Mouse (Mus musculus) forebrain, embryonic 10.5 days (tissue): ENCODE results near the gene Hemgn. TPM values are rescaled to one million over a fixed set of nuclear protein-coding genes. Genes with fewer than 3 reads are reported as not detected.

ENCODE experiments used
- DNase-seq: peaks from one replicate; pipeline ENCODE4 v3.0.0-alpha.2; 2017; ENCODE audit warnings: low spot score; ENCODE audit errors: extremely low spot score
- H3K27ac ChIP-seq: fragments of 300-500 bp; sonication (generic); 2 replicates; pipeline ENCODE4 v1.5.1; 2016; ENCODE audit warnings: mild to moderate bottlenecking
- H3K27me3 ChIP-seq: fragments of 300-500 bp; sonication (generic); 2 replicates; pipeline ENCODE4 v1.6.1; 2016; ENCODE audit warnings: mild to moderate bottlenecking; ENCODE audit not compliant: poor library complexity, severe bottlenecking
- H3K36me3 ChIP-seq: fragments of 300-500 bp; sonication (generic); replicated peaks from 2 replicates; pipeline ENCODE4 v1.6.1; 2016; ENCODE audit warnings: mild to moderate bottlenecking, moderate library complexity
- H3K4me1 ChIP-seq: fragments of 300-500 bp; sonication (generic); 2 replicates; pipeline ENCODE4 v1.6.1; 2016
- H3K4me3 ChIP-seq: fragments of 300-500 bp; sonication (generic); 2 replicates; pipeline ENCODE4 v1.5.1; 2016; ENCODE audit warnings: mild to moderate bottlenecking, moderate library complexity
- H3K9me3 ChIP-seq: fragments of 300-500 bp; sonication (generic); 2 replicates; pipeline ENCODE4 v1.6.1; 2016; ENCODE audit warnings: mild to moderate bottlenecking, moderate library complexity
- WGBS: fragments of 180-500 bp; shearing (Covaris S2); methylation state at CpG from one replicate; pipeline ENCODE4 v1.1.7; 2016; 5-methylcytosine and 5-hydroxymethylcytosine counted together
- polyA plus RNA-seq: library from polyadenylated mRNA; unstranded; fragments of >200 nt; fragmentation: Nextera tagmentation; extraction: Ambion mirVana; gene quantifications from 2 replicates; pipeline ENCODE4 v1.2.1, GENCODE M21; 2016

Gene Hemgn
- 13.8 and 19.7 TPM in 2 replicates for polyA plus RNA-seq

GRCm38 (mm10) chr4:46413406-46413805, at the start of gene Hemgn:
Gene Hemgn (minus strand): TSS chr4:46413506.
- no peak for DNase-seq
- Histone ChIP-seq H3K4me1 (no peaks in the 10 kb centered on the region), H3K4me3 (no peak within 1 kb of the TSS), H3K9me3 (no peaks in the 10 kb centered on the region), H3K36me3 (no peaks in the 10 kb centered on the region), H3K27me3 (no peaks in the 10 kb centered on the region), H3K27ac (no peak within 1 kb of the TSS)
- 85% methylated on average over 7 of the region's 7 CpGs for WGBS

DNA sequence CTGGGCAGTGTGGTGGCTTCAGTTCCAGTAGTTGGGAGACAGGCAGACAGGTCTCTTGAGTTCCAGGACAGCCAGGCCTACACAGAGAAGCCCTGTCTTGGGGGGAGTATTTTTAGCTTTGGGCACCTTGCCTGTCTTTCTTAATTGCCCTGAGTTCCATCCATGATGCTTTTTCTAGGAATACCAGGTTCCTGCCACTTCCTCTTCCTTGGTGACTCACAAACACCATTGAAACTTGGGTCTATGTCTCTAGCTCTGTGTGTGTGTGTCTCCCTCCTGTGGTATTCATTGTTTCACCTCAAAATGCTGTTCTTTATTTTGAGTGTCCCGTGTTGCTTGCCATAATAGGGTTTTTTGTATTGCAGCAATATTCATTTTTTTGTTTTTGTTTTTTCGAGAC, 45.1 kb upstream of the Hemgn start:
- H3K27ac ChIP-seq = no peak overlapping the region
- no peak for DNase-seq
- 94% methylated on average over 2 of the region's 2 CpGs for WGBS
- no peak overlapping the region for H3K4me3 ChIP-seq
- no peaks in the 10 kb centered on the region for H3K9me3 ChIP-seq
- no peaks in the 10 kb centered on the region for H3K27me3 ChIP-seq
- peaks cover 40% of the 10 kb centered on the region for H3K4me1 ChIP-seq
- H3K36me3 ChIP-seq = peaks cover 80% of the 10 kb centered on the region

- Histone ChIP-seq H3K27ac (no peak overlapping the region), H3K27me3 (no peaks in the 10 kb centered on the region), H3K9me3 (no peaks in the 10 kb centered on the region), H3K36me3 (peaks cover 74% of the 10 kb centered on the region), H3K4me3 (no peak overlapping the region), H3K4me1 (peaks cover 52% of the 10 kb centered on the region)
- 94% methylated on average over 3 of the region's 3 CpGs for WGBS
- no peak for DNase-seq
Observed at GRCm38 (mm10) chr4:46457186-46457585, 43.9 kb upstream of the Hemgn start.

DNA sequence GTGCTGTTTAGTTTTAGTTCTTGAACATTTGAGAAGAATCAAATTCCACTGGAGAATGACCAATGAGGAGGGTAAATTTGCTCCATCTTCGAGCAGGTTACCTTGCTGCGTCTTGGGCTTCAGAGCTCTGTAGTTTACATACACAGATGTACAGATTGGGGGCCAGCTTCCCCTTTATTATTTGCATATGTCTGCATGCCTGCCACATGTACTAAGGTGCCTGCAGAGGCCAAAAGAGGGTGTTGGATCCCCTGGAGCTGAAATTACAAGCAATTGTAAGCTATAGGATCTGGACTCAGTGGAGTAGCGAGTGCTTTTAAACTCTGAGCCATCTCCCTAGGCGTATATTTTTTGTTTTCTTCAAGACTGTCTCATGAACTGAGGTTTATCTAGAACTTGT, 43.5 kb upstream of the Hemgn start:
- DNase-seq = no peak
- no peaks in the 10 kb centered on the region for H3K27me3 ChIP-seq
- no peak overlapping the region for H3K27ac ChIP-seq
- H3K4me3 ChIP-seq = no peak overlapping the region
- WGBS = 94% methylated on average over 4 of the region's 4 CpGs
- H3K4me1 ChIP-seq = peaks cover 53% of the 10 kb centered on the region
- peaks cover 70% of the 10 kb centered on the region for H3K36me3 ChIP-seq
- no peaks in the 10 kb centered on the region for H3K9me3 ChIP-seq

DNA sequence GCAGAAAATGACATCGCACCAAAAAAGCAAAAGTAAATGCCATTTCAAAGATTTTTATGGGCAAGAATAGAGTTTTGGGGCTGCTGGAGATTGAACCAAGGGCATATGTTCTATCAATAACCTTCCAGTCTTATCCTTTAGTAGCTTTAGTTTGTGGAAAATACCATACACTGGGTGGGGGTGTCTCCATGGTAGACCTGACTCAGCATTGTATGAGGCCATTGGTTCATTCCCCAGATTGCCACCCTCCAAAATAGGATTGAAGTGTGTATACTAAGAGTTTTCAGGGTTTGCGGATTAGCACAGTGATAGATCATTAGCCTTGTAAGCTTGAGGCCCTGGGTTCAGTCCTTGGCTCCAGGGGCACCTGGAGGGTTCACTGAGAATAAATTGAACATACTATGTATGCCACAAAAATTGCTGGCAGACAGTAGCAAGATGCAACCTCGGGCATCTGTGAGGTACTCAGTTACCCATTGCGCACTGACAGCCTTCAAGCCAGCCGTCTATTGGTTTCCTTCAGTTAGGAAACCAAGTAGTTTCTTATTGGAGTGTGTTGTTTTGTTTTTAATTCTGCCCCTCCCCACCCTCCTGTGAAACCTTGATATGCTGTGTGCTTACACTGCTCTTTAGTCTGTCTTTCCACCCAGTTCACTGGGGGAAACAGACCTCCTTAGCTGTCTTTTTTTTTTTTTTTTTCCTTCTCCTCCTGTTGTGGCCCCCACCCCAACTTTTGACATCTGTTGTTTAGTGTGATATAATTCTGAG, 41.0 kb upstream of the Hemgn start:
- no peak for DNase-seq
- Histone ChIP-seq H3K9me3 (no peaks in the 10 kb centered on the region), H3K4me1 (peaks cover 66% of the 10 kb centered on the region), H3K4me3 (peak overlapping the region; percentile 89), H3K27ac (0 out of 2 replicates have a peak overlapping the region, but pooled peaks have one; percentile 100), H3K27me3 (no peaks in the 10 kb centered on the region), H3K36me3 (peaks cover 45% of the 10 kb centered on the region)
- 80% methylated on average over 5 of the region's 5 CpGs for WGBS

- DNase-seq = no peak
- 42% methylated on average over 13 of the region's 13 CpGs for WGBS
- Histone ChIP-seq H3K9me3 (no peaks in the 10 kb centered on the region), H3K27me3 (no peaks in the 10 kb centered on the region), H3K4me3 (peak overlapping the region; percentile 89), H3K27ac (peak overlapping the region; percentile 100), H3K4me1 (peaks cover 72% of the 10 kb centered on the region), H3K36me3 (peaks cover 35% of the 10 kb centered on the region)
Observed at GRCm38 (mm10) chr4:46452855-46453719, 39.8 kb upstream of the Hemgn start.

DNA sequence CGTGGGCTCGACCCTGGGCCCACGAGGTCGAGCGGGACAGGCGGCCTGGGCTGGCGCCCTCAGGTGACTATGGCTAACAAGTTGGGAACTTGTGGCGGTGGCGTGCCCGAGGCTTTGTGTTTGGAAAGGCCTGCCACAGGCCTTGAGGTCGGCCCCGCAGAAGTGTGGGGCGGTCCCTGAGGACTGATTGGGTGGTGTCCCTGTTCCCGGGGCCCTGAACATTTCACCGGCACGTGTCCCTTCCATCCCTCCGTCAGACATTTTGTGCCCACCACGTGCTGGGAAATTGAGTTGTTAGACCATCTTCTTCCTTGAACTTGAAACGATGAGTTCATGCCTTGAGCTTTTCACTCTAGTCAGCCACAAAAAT, 39.2 kb upstream of the Hemgn start:
- Histone ChIP-seq H3K36me3 (peaks cover 29% of the 10 kb centered on the region), H3K9me3 (no peaks in the 10 kb centered on the region), H3K27me3 (no peaks in the 10 kb centered on the region), H3K4me3 (peak overlapping the region; percentile 89), H3K4me1 (peaks cover 72% of the 10 kb centered on the region), H3K27ac (peak overlapping the region; percentile 100)
- under 1% methylated on average over 19 of the region's 19 CpGs for WGBS
- DNase-seq = peak; percentile 79

GRCm38 (mm10) chr4:46451758-46452480, 38.6 kb upstream of the Hemgn start:
- under 1% methylated on average over 105 of the region's 111 CpGs for WGBS
- H3K4me1 ChIP-seq = peaks cover 69% of the 10 kb centered on the region
- H3K36me3 ChIP-seq = peaks cover 24% of the 10 kb centered on the region
- DNase-seq = peak; percentile 63
- no peaks in the 10 kb centered on the region for H3K27me3 ChIP-seq
- H3K27ac ChIP-seq = peak overlapping the region; percentile 100
- H3K4me3 ChIP-seq = peak overlapping the region; percentile 89
- no peaks in the 10 kb centered on the region for H3K9me3 ChIP-seq

DNA sequence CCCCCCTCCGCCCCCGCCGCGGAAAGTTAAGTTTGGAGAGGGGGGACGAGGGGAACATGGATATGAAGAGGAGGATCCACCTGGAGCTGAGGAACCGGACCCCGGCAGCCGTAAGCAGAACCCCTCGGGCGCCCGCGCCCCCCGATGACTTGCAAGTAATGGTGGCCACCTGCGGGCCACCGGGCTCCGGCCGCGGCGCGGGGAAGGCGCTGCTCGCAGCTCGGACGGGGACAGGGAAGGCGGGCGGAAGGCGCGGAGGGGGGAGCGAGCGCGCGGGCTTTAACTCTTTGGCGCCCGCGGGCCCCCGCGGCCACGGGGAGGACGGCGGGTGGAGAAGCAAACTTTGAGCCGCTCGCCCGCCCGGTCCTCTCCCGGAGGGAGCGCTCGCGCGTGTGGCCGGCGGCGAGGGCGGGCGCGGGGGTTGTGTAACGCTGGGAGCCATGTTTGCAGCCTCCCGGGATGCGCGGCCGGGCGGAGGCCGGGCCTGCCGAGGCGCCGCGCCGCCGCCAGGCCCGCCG, 38.0 kb upstream of the Hemgn start:
- Histone ChIP-seq H3K27ac (peak overlapping the region; percentile 100), H3K4me1 (peaks cover 63% of the 10 kb centered on the region), H3K27me3 (no peaks in the 10 kb centered on the region), H3K9me3 (no peaks in the 10 kb centered on the region), H3K4me3 (peak overlapping the region; percentile 89), H3K36me3 (peaks cover 17% of the 10 kb centered on the region)
- 2% methylated on average over 65 of the region's 70 CpGs for WGBS
- peak; percentile 66 for DNase-seq

DNA sequence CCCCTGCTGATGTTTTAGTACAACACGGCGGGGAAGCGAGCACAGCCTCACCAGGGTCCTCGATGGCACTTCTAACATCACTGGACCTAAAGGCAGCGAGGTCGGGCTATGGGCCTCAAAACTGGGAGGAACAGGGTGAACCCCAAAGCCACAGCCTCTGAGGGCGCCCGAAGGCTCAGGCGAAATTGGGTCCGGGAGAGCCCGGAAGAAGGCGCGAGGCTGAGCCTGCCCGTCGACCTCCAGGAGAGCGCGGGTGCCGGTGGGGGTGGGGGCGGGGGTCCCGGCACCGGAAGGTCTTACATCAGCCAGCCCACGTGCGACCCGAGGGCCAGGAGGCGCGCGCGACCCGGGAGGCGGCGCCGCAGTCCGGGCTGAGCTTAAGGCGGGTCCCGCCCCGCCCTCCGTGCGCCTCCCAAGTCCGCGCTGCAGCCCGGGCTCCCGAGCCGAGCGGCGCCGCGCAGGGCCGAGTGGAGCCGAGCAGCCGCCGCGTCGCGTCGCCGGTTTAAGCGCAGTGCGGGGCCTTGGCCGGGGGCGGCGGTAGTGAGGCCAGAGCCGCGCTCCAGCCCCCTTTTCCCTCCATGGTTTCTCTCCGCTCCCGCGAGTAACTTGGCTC, 37.3 kb upstream of the Hemgn start, which contains the start of gene Anp32b:
Gene Anp32b, plus strand, starts transcription at position 384 of the 613 bp plus-strand sequence.
- Histone ChIP-seq H3K36me3 (peaks cover 11% of the 10 kb centered on the region), H3K9me3 (no peaks in the 10 kb centered on the region), H3K27ac (peak within 1 kb of the TSS; percentile 100), H3K27me3 (no peaks in the 10 kb centered on the region), H3K4me3 (peak within 1 kb of the TSS; percentile 89), H3K4me1 (peaks cover 57% of the 10 kb centered on the region)
- under 1% methylated on average over 65 of the region's 66 CpGs for WGBS
- peak; percentile 86 for DNase-seq

- H3K4me3 ChIP-seq = peak overlapping the region; percentile 89
- H3K4me1 ChIP-seq = peaks cover 57% of the 10 kb centered on the region
- H3K27me3 ChIP-seq = no peaks in the 10 kb centered on the region
- peaks cover 9% of the 10 kb centered on the region for H3K36me3 ChIP-seq
- 36% methylated on average over 7 of the region's 7 CpGs for WGBS
- no peak for DNase-seq
- no peaks in the 10 kb centered on the region for H3K9me3 ChIP-seq
- H3K27ac ChIP-seq = peak overlapping the region; percentile 100
Observed at GRCm38 (mm10) chr4:46450020-46450518, 36.8 kb upstream of the Hemgn start.

DNA sequence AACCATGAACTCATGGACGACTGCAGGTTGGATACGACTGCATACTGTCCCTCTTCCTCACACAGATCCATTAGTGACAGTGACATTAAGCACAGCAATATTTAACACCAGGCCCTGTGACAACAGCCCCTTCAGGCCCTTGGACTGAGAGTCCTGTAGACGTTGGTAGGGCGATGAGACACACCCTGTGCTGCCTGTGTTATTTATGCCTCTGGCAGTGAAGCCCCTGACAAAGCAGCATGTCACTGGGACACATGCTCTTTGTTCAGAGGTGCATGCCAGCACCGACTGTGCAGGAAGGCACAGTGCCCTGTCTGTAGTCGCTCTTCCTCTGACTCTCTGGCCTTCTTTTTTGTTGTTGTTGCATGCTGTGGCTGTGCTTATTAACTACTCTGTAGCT, 35.6 kb upstream of the Hemgn start:
- DNase-seq = no peak
- H3K9me3 ChIP-seq = no peaks in the 10 kb centered on the region
- WGBS = 56% methylated on average over 6 of the region's 6 CpGs
- H3K4me1 ChIP-seq = peaks cover 46% of the 10 kb centered on the region
- no peaks in the 10 kb centered on the region for H3K27me3 ChIP-seq
- peak overlapping the region; percentile 8; the same call in 1 of the 2 replicates for H3K27ac ChIP-seq
- H3K4me3 ChIP-seq = no peak overlapping the region
- peaks cover 9% of the 10 kb centered on the region for H3K36me3 ChIP-seq
